Mouse (Mus musculus): Measurements from ENCODE around the gene Rtl1. TPM values are rescaled to one million over a fixed set of nuclear protein-coding genes. Genes with fewer than 3 reads are reported as not detected.
A peak's percentile ranks its signal among the peaks of the same experiment; 100 is the strongest.

Gene Rtl1
- total and polyA plus RNA-seq, 2 experiments from 2014 or later: 0.30 to 0.57 TPM

- H3K27me3 ChIP-seq (ENCODE audit: insufficient read depth, low read length): peaks cover 5% of the 10 kb centered on the region; the same call in 1 of the 2 replicates
- no peak overlapping the region for H3K9ac ChIP-seq
- peaks cover 55% of the 10 kb centered on the region for H3K36me3 ChIP-seq (ENCODE audit: insufficient read depth)
- H3K27ac ChIP-seq (ENCODE audit: low read depth, low read length): no peak overlapping the region
- no peak overlapping the region for H3K4me2 ChIP-seq (ENCODE audit: low read depth)
- TF ChIP-seq CTCF (IDR thresholded peaks at IDR 0.05; ENCODE audit: low read depth): no peak
- no peak for DNase-seq
- no peak for ATAC-seq
- 44% methylated on average over 9 of the region's 9 CpGs for WGBS
- H3K4me1 ChIP-seq (ENCODE audit: insufficient read depth): no peaks in the 10 kb centered on the region
- no peaks in the 10 kb centered on the region for H3K9me3 ChIP-seq (ENCODE audit: low read length)
- H3K4me3 ChIP-seq (ENCODE audit: low read depth, low read length): no peak overlapping the region
Measured at GRCm38 (mm10) chr12:109607191-109607590, 7.1 kb upstream of the Rtl1 start.

- ATAC-seq: no peak
- peaks cover 47% of the 10 kb centered on the region; the same call in 1 of the 2 replicates for H3K36me3 ChIP-seq (ENCODE audit: insufficient read depth)
- no peaks in the 10 kb centered on the region for H3K9me3 ChIP-seq (ENCODE audit: low read length)
- 62% methylated on average over 16 of the region's 16 CpGs for WGBS
- no peak for DNase-seq
- no peak overlapping the region for H3K4me2 ChIP-seq (ENCODE audit: low read depth)
- no peak for TF ChIP-seq CTCF (IDR thresholded peaks at IDR 0.05; ENCODE audit: low read depth)
- H3K27ac ChIP-seq (ENCODE audit: low read depth, low read length): no peak overlapping the region
- no peak overlapping the region for H3K9ac ChIP-seq
- H3K4me3 ChIP-seq (ENCODE audit: low read depth, low read length): no peak overlapping the region
- no peaks in the 10 kb centered on the region for H3K4me1 ChIP-seq (ENCODE audit: insufficient read depth)
- H3K27me3 ChIP-seq (ENCODE audit: insufficient read depth, low read length): peaks cover 5% of the 10 kb centered on the region; the same call in 1 of the 2 replicates
Measured at GRCm38 (mm10) chr12:109604982-109605721, 5.0 kb upstream of the Rtl1 start.

GRCm38 (mm10) chr12:109598551-109599250, 1.4 kb downstream of the Rtl1 start:
- H3K27ac ChIP-seq (ENCODE audit: low read depth, low read length): no peak overlapping the region
- ATAC-seq: no peak
- TF ChIP-seq CTCF (IDR thresholded peaks at IDR 0.05; ENCODE audit: low read depth): no peak
- WGBS: 62% methylated on average over 12 of the region's 12 CpGs
- H3K4me1 ChIP-seq (ENCODE audit: insufficient read depth): no peaks in the 10 kb centered on the region
- no peaks in the 10 kb centered on the region for H3K27me3 ChIP-seq (ENCODE audit: insufficient read depth, low read length)
- H3K4me2 ChIP-seq (ENCODE audit: low read depth): no peak overlapping the region
- H3K9me3 ChIP-seq (ENCODE audit: low read length): no peaks in the 10 kb centered on the region
- DNase-seq: no peak
- peaks cover 22% of the 10 kb centered on the region; the same call in 1 of the 2 replicates for H3K36me3 ChIP-seq (ENCODE audit: insufficient read depth)
- H3K4me3 ChIP-seq (ENCODE audit: low read depth, low read length): no peak overlapping the region
- no peak overlapping the region for H3K9ac ChIP-seq

- H3K4me3 ChIP-seq (ENCODE audit: low read depth, low read length): no peak overlapping the region
- DNase-seq (no peak), ATAC-seq (no peak)
- TF ChIP-seq CTCF (IDR thresholded peaks at IDR 0.05; ENCODE audit: low read depth): no peak
- peaks cover 29% of the 10 kb centered on the region; the same call in 1 of the 2 replicates for H3K36me3 ChIP-seq (ENCODE audit: insufficient read depth)
- 30% methylated on average over 3 of the region's 3 CpGs for WGBS
- H3K9me3 ChIP-seq (ENCODE audit: low read length): no peaks in the 10 kb centered on the region
- no peak overlapping the region for H3K4me2 ChIP-seq (ENCODE audit: low read depth)
- H3K27ac ChIP-seq (ENCODE audit: low read depth, low read length): no peak overlapping the region
- H3K4me1 ChIP-seq (ENCODE audit: insufficient read depth): no peaks in the 10 kb centered on the region
- no peaks in the 10 kb centered on the region for H3K27me3 ChIP-seq (ENCODE audit: insufficient read depth, low read length)
- H3K9ac ChIP-seq: no peak overlapping the region
Measured at GRCm38 (mm10) chr12:109596726-109597125, 3.4 kb downstream of the Rtl1 start.

GRCm38 (mm10) chr12:109596232-109596631, 3.9 kb downstream of the Rtl1 start:
- H3K9ac ChIP-seq: no peak overlapping the region
- H3K36me3 ChIP-seq (ENCODE audit: insufficient read depth): peaks cover 31% of the 10 kb centered on the region; the same call in 1 of the 2 replicates
- no peaks in the 10 kb centered on the region for H3K9me3 ChIP-seq (ENCODE audit: low read length)
- H3K27ac ChIP-seq (ENCODE audit: low read depth, low read length): no peak overlapping the region
- H3K4me2 ChIP-seq (ENCODE audit: low read depth): no peak overlapping the region
- WGBS: 23% methylated on average over 8 of the region's 8 CpGs
- H3K27me3 ChIP-seq (ENCODE audit: insufficient read depth, low read length): no peaks in the 10 kb centered on the region
- H3K4me1 ChIP-seq (ENCODE audit: insufficient read depth): no peaks in the 10 kb centered on the region
- TF ChIP-seq CTCF (IDR thresholded peaks at IDR 0.05; ENCODE audit: low read depth): no peak
- DNase-seq (peak; percentile 39), ATAC-seq (no peak)
- H3K4me3 ChIP-seq (ENCODE audit: low read depth, low read length): no peak overlapping the region

- Histone ChIP-seq H3K4me1 (ENCODE audit: insufficient read depth) (no peaks in the 10 kb centered on the region), H3K9ac (no peak overlapping the region), H3K4me2 (ENCODE audit: low read depth) (no peak overlapping the region), H3K27me3 (ENCODE audit: insufficient read depth, low read length) (no peaks in the 10 kb centered on the region), H3K4me3 (ENCODE audit: low read depth, low read length) (no peak overlapping the region), H3K27ac (ENCODE audit: low read depth, low read length) (no peak overlapping the region), H3K9me3 (ENCODE audit: low read length) (no peaks in the 10 kb centered on the region), H3K36me3 (ENCODE audit: insufficient read depth) (peaks cover 33% of the 10 kb centered on the region; the same call in 1 of the 2 replicates)
- WGBS: 45% methylated on average over 6 of the region's 6 CpGs
- no peak for ATAC-seq
- peak; percentile 58 for DNase-seq
- TF ChIP-seq CTCF (IDR thresholded peaks at IDR 0.05; ENCODE audit: low read depth): no peak
Measured at GRCm38 (mm10) chr12:109595753-109596152, 4.4 kb downstream of the Rtl1 start.

- ATAC-seq: no peak
- Histone ChIP-seq H3K4me3 (ENCODE audit: low read depth, low read length) (no peak overlapping the region), H3K9ac (no peak overlapping the region), H3K4me2 (ENCODE audit: low read depth) (no peak overlapping the region), H3K4me1 (ENCODE audit: insufficient read depth) (no peaks in the 10 kb centered on the region), H3K27ac (ENCODE audit: low read depth, low read length) (no peak overlapping the region), H3K36me3 (ENCODE audit: insufficient read depth) (peaks cover 39% of the 10 kb centered on the region; the same call in 1 of the 2 replicates), H3K27me3 (ENCODE audit: insufficient read depth, low read length) (no peaks in the 10 kb centered on the region), H3K9me3 (ENCODE audit: low read length) (no peaks in the 10 kb centered on the region)
- whole genome bisulfite sequencing: 91% methylated on average over 7 of the region's 7 CpGs
- DNase-seq: no peak
- TF ChIP-seq CTCF (IDR thresholded peaks at IDR 0.05; ENCODE audit: low read depth): no peak
Measured at GRCm38 (mm10) chr12:109594961-109595360, 5.2 kb downstream of the Rtl1 start.

Data from forebrain, postnatal 0 days (tissue).